Mouse (Mus musculus) urinary bladder, postnatal 0 days (tissue): Measurements from ENCODE around the gene Chst2. TPM values are rescaled to one million over a fixed set of nuclear protein-coding genes. Genes with fewer than 3 reads are reported as not detected.

Source experiments
- polyA plus RNA-seq: library from polyadenylated mRNA; unstranded; fragments of >200 nt; fragmentation: Nextera tagmentation; extraction: Ambion mirVana; gene quantifications from 2 replicates; pipeline ENCODE4 v1.2.1, GENCODE M21; 2015

Gene Chst2
- 2.3 and 2.9 TPM in 2 replicates for polyA plus RNA-seq

GRCm38 (mm10) chr9:95406571-95407561, at the start of gene Chst2:
TSS of gene Chst2 (minus strand) at chr9:95406722.

Other genes starting within 250 kb of the Chst2 start
- gene U2surp, start 105.3 kb upstream of the Chst2 start, polyA plus RNA-seq = 55.7 and 67.9 TPM in 2 replicates
- gene Paqr9, start 152.9 kb upstream of the Chst2 start, polyA plus RNA-seq = 0.06 TPM in 1 of 2 replicates, not detected in the other
- gene Pcolce2, start 230.9 kb upstream of the Chst2 start, polyA plus RNA-seq = 1.6 and 2.2 TPM in 2 replicates